Comparison of ENCODE assay signal across 13 mouse cellular contexts in the genomic region with DNA sequence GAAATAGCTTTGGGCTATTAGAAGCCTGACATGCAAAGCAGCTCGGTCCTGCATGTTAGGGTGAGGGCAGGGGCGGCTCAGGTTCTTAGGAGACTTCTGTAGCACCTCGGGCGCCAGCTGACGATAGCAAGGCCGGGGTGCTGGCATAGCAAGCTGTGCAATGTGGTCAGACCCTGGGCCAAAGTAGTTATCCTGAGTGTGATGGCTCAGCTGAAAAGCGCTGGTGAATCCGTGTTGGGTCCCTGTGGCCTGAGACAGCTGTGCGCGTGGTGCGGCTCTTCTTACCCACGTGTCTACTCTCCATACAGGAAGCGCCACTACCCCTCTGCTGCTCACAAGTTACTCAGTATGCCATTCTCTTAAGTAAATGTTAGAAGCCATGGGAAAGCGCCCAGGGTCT.
"Had no signal": no experiment of that assay in that cellular context is flagged by ENCODE, and none has a peak within 500 bp of the region (broad histone marks: within the 10 kb centered on the region; RNA-seq: fewer than 3 reads in every experiment).

No protein-coding gene starts in this region.

- H3K4me2 ChIP-seq: limb, embryonic 12.5 days; liver, embryonic 13.5 days; lung, embryonic 15.5 days; midbrain, embryonic 13.5 days; neural tube, embryonic 12.5 days had no signal

- H3K9me3 ChIP-seq: limb, embryonic 12.5 days; liver, embryonic 13.5 days; lung, embryonic 15.5 days; midbrain, embryonic 13.5 days; neural tube, embryonic 12.5 days had no signal

- ATAC-seq: liver, postnatal 0 days had no signal

- H3K9ac ChIP-seq: limb, embryonic 12.5 days; liver, embryonic 13.5 days; liver, postnatal 0 days; lung, embryonic 15.5 days; midbrain, embryonic 13.5 days; neural tube, embryonic 12.5 days had no signal

- H3K36me3 ChIP-seq: liver, embryonic 13.5 days; lung, embryonic 15.5 days; midbrain, embryonic 13.5 days; neural tube, embryonic 12.5 days had no signal

- DNase-seq: kidney, adult 8-10 months; kidney, postnatal 25 days; liver; liver, embryonic 13.5 days; liver, postnatal 0 days; lung, postnatal 14 days; thymus, postnatal 36 days had no signal

- H3K27ac ChIP-seq: limb, embryonic 12.5 days; liver, embryonic 13.5 days; lung, embryonic 15.5 days; macrophage; midbrain, embryonic 13.5 days; neural tube, embryonic 12.5 days had no signal

- H3K4me3 ChIP-seq: limb, embryonic 12.5 days; liver, embryonic 13.5 days; lung, embryonic 15.5 days; midbrain, embryonic 13.5 days; neural tube, embryonic 12.5 days had no signal

- H3K4me1 ChIP-seq: limb, embryonic 12.5 days; megakaryocyte, embryonic 14.5 days had no signal

- H3K27me3 ChIP-seq: limb, embryonic 12.5 days; liver, embryonic 13.5 days; lung, embryonic 15.5 days; midbrain, embryonic 13.5 days; neural tube, embryonic 12.5 days had no signal
